Mouse (Mus musculus) layer of hippocampus, adult 2 months (tissue): ENCODE data around the gene 2300009A05Rik. TPM values are rescaled to one million over a fixed set of nuclear protein-coding genes. Genes with fewer than 3 reads are reported as not detected.
A peak's percentile ranks its signal among the peaks of the same experiment; 100 is the strongest.

ENCODE experiments used
- DNase-seq, 2 experiments: peaks; one replicate each; pipeline ENCODE4 v3.0.0; 2022; ENCODE audit warnings: low spot score in 2 of 2
- H3K27ac ChIP-seq: fragments of 200-600 bp; 2 replicates; pipeline ENCODE4 v1.8.1; 2022
- H3K4me3 ChIP-seq: fragments of 200-600 bp; 2 replicates; pipeline ENCODE4 v1.8.1; 2022; ENCODE audit warnings: mild to moderate bottlenecking
- CTCF ChIP-seq: fragments of 200-600 bp; conservative IDR thresholded peaks from 2 replicates; pipeline ENCODE4 v1.8.1; 2022; ENCODE audit warnings: antibody characterized with exemption, mild to moderate bottlenecking, moderate library complexity
- total RNA-seq, 2 experiments: library from RNA; stranded (reverse); gene quantifications; 2 replicates each; pipeline ENCODE4 v1.2.3; 2021

The 2300009A05Rik gene
- total RNA-seq, 2 experiments from 2014 or later = 33.7 to 33.8 TPM

GRCm38 (mm10) chr9:63377270-63378142, 21.5 kb downstream of the 2300009A05Rik start, which contains the start of gene Map2k5:
TSS of gene Map2k5 (minus strand) at chr9:63377902.
- TF ChIP-seq CTCF = no peak; the same call in 1 of the 2 replicates
- peak within 1 kb of the TSS; percentile 94 for H3K27ac ChIP-seq
- DNase-seq = peak; percentile 90 to 92
- H3K4me3 ChIP-seq = peak within 1 kb of the TSS; percentile 84

- DNase-seq = no peak
- no peak for TF ChIP-seq CTCF
- Histone ChIP-seq H3K27ac (no peak overlapping the region), H3K4me3 (no peak overlapping the region)
Measured at GRCm38 (mm10) chr9:63373315-63373714, 25.7 kb downstream of the 2300009A05Rik start.

- TF ChIP-seq CTCF = no peak
- Histone ChIP-seq H3K4me3 (no peak overlapping the region), H3K27ac (no peak overlapping the region)
- no peak for DNase-seq
Measured at GRCm38 (mm10) chr9:63372541-63372940, 26.5 kb downstream of the 2300009A05Rik start.

- no peak for DNase-seq
- Histone ChIP-seq H3K4me3 (no peak overlapping the region), H3K27ac (no peak overlapping the region)
- TF ChIP-seq CTCF = peak; percentile 58
Measured at GRCm38 (mm10) chr9:63360410-63360809, 38.6 kb downstream of the 2300009A05Rik start.

GRCm38 (mm10) chr9:63359016-63359415, 40.0 kb downstream of the 2300009A05Rik start:
- no peak overlapping the region for H3K4me3 ChIP-seq
- DNase-seq = no peak
- TF ChIP-seq CTCF = no peak
- H3K27ac ChIP-seq = no peak overlapping the region

- no peak for TF ChIP-seq CTCF
- Histone ChIP-seq H3K4me3 (no peak overlapping the region), H3K27ac (peak overlapping the region; percentile 41; the same call in 1 of the 2 replicates)
- no peak for DNase-seq
Measured at GRCm38 (mm10) chr9:63356721-63357120, 42.3 kb downstream of the 2300009A05Rik start.

- TF ChIP-seq CTCF = no peak
- no peak overlapping the region for H3K4me3 ChIP-seq
- peak overlapping the region; percentile 41 for H3K27ac ChIP-seq
- DNase-seq = no peak
Measured at GRCm38 (mm10) chr9:63356278-63356677, 42.8 kb downstream of the 2300009A05Rik start.

GRCm38 (mm10) chr9:63354168-63354567, 44.9 kb downstream of the 2300009A05Rik start:
- Histone ChIP-seq H3K27ac (no peak overlapping the region), H3K4me3 (no peak overlapping the region)
- DNase-seq = no peak
- TF ChIP-seq CTCF = no peak

- no peak for DNase-seq
- TF ChIP-seq CTCF = no peak
Measured at GRCm38 (mm10) chr9:63350030-63350429, 49.0 kb downstream of the 2300009A05Rik start.

GRCm38 (mm10) chr9:63349241-63349640, 49.8 kb downstream of the 2300009A05Rik start:
- H3K27ac ChIP-seq = no peak overlapping the region
- TF ChIP-seq CTCF = no peak
- H3K4me3 ChIP-seq = no peak overlapping the region
- no peak for DNase-seq

More at GRCm38 (mm10) chr9:63350030-63350429, 49.0 kb downstream of the 2300009A05Rik start:
- Histone ChIP-seq H3K4me3 (no peak overlapping the region), H3K27ac (no peak overlapping the region)

- no peak overlapping the region for H3K27ac ChIP-seq
- no peak for TF ChIP-seq CTCF
- no peak overlapping the region for H3K4me3 ChIP-seq
- DNase-seq = no peak
Measured at GRCm38 (mm10) chr9:63348146-63348545, 50.9 kb downstream of the 2300009A05Rik start.

GRCm38 (mm10) chr9:63346029-63346428, 53.0 kb downstream of the 2300009A05Rik start:
- Histone ChIP-seq H3K4me3 (no peak overlapping the region), H3K27ac (no peak overlapping the region)
- no peak for TF ChIP-seq CTCF
- no peak for DNase-seq

Other genes starting within 250 kb of the 2300009A05Rik start
- 10 to 100 TPM; 33.2 to 36.1 TPM for gene Map2k5, start 21.3 kb downstream of the 2300009A05Rik start, total RNA-seq
- under 1 TPM in 1 of 2 experiments, not detected in 1; 0.10 TPM for gene Iqch, start 203.2 kb upstream of the 2300009A05Rik start, total RNA-seq
- 10 to 100 TPM; 60.3 to 61.0 TPM for gene Aagab, start 203.4 kb upstream of the 2300009A05Rik start, total RNA-seq